Mouse (Mus musculus) thymus, postnatal 25 days (tissue): ENCODE results near the gene Gm9376.
A peak's percentile ranks its signal among the peaks of the same experiment; 100 is the strongest.

Experiments
- DNase-seq: peaks from one replicate; pipeline ENCODE4 v3.0.0; 2022

Gene Gm9376

DNA sequence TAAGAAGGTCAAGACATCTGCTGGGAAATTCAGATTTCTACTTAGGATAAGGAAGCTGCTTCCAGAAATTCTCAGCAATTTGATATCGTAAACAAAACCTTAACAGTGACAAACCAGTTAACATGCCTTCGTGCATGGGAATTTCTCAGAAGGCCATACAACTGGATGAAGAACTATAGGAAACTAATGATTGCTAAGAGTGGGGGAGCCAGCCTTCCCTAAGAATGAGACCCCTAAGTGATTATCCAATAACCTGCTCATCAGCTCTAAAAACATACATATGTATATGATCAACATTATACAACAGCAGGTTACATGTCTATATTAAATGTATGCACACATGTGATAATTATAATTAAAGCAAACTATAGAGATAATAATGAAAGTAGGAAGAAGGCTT is at the start of gene Gm9376:
Gm9376 (plus strand) TSS at position 301 of the 400 bp plus-strand sequence.
- DNase-seq, result no peak

DNA sequence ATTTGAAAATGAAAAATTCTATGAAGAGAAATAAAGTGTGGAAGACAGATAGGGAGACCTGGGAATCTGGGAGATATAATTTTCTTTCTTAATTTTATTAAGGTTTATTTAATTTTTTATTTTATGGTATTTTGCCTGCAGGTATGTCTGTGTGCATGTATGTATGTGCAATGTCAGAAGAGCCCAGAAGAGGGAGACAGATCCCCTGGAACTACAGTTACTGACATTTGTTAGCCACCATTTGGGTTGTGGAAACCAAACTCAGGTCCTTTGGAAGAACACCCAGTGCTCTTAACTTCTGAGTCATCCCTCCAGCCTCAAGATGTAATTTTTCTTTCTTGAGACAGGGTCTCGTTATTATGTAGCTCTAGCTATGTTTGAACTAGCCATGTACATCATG is 45.9 kb upstream of the Gm9376 start:
- no peak for DNase-seq

DNA sequence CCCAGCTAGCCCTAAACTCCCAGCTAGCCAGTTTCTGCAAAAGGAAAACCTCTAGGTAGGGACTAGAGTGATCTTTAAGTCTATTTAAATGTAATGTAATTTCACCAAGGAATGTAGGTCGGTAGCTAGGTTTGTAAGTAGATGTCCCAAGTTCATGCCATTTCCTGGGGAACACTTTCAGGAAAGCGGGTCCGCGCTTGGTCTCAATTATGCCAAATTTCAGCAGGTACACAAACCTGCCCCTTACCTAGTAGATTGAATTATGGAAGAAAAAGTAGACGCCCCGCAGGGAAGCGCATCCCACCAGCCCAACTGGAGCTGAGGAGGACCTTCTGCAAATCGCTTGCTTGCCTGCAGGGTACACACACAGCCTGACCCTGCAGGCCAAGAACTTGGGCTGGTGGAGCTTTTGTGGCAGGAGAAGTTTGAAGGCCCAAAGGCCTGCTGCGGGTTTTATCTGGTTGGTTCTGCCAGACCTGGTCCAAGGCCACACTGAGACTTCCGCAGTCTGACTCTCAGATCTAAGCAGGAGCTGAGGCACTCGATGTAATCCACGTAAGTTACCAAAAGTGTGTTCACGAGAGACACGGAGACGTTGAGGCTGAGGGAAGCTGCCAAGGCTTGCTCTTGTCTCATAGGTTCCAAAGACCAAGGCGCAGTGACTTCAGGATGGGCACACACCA is 41.6 kb upstream of the Gm9376 start:
- DNase-seq, result no peak

DNA sequence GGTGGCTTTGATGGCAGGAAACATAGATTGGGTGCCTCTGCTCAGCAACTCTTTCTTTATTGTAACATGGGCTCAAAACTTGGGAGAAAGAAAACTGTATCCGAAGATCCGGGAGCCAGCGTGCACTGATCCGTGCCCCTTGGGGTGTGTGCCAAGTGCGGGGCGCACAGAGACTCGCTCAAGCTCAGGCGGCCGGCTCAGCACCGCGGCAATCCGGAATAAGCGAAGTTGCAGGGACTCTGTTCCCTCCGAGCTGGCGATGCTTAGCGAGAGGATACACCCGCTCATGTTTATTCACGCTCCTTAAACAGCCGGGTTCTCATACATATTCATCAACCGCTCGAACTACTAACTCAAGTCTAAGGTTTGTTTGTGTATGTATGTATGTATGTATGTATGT is 40.8 kb upstream of the Gm9376 start:
- DNase-seq, result no peak

DNA sequence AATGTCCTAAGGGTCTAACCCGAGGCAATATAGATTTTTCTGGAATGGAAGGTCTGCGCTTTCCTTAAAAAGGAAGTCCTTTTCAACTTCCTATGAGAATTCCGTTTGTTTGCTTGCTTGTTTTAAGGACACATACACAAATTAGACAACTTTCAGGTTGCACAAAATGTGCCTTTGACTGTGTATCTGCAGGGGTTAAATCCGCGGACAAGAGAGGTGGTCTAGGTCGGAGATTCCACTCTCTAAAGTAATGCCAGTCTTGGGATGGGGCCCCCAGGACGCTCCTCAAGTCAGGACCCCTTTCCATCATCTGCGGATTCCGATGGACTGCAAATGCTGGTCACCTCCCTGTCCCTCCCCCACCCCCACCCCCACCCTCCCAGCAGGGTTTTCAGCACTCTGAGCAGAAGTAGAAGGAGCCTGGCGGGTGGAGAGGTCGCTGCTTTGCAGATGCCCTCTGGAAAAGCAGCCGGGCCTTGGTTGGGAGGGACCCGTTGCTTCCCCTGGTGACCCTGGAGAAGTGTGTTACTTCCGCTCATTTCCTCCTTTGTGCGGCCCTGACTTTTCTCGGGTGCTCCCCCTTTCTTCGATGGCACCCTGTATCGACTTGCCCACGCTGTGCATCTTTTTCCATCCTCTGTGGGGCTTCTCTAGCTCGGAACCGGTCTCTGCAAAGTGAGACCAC is 40.1 kb upstream of the Gm9376 start:
- DNase-seq, result no peak

DNA sequence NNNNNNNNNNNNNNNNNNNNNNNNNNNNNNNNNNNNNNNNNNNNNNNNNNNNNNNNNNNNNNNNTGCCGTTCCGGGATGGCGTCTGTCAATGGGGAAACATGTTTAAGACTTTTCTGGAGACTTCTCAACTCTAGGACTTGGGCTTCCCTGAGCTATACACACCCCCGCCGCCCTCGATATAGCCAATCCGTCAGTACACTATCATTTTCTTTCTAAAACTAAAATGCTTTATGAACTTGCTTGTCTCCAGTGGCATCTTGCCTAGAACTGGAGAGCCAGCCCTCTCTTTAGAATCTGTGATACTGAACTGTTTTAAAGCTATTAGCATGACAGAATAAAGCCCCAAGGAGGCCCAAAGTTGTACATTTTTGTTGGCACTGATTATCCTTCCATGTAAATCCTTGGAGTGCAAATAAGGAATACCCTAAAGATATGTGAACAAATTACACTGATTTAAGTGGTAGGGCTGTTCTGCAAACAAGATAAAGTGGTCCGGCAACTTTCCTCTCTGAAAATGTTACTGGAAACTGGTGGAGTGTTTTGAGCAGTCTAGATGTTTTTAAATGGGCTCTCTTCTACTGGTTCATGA is 34.3 kb upstream of the Gm9376 start:
- no peak for DNase-seq

DNA sequence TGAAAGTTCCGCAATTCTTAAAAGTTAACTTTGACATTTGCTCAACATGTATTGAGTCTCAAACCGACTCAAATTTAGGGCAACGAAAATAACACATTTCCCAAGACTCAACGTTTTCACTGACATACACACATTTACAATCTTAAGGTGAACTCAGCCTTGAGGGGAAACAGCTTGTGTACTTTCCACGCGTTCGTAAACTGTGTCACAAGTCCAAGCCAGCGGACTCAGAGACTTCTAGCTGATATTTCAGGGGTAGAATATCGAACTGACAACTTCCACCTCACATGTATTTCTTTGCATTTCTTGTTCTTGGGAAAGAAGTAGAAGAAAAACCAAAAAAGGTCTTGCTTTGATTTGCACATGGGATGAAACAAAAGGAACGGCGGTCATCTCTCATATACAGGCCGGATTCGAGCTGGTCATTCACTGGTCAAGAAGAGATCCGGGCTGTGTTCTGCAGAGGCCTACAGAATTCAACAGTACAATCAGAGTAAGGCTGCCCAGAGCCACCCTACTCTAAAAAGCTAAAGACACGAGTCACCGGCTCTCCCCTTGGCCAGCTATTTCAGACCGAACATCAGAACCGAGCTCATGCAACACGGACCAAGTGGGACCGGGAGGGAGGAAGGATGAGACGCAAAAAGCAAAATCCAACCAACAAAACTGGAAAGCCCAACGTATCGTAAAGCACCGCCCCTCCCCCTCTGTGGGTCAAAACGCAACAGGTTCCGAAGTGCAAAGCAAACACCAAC is 32.8 kb upstream of the Gm9376 start:
- DNase-seq, result no peak

DNA sequence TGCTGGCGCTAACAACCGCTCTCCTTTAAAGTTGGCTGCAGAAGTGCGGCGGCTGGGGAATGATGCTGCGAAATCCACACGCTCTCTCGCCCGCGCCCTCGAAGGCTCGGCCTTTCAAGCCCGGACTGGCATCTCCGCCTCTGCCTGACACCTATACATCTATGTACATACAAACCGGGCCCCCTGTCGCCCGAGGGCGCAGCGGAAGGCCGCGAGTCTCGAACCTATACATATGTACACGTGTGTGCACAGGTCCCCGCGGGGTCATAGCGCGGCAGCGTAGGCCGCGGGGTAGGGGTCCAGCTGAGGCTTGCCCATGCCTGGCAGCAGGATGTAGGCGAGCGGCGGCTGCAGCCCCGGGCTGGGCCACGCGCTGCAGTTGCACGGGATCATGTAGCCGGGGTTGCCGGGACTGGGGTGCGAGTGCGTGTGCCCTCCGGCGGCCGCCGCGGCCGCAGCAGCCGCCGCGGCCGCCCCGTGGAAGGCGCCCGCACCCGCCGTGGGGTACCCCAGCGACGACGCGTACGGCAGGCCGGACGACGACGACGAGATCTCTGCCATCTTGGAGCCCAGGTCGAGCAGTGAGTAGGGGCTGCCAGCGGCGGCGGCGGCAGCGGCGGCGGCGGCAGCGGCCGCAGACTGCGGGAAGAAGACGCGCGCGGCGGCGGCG is 32.1 kb upstream of the Gm9376 start:
- peak; percentile 14 for DNase-seq

DNA sequence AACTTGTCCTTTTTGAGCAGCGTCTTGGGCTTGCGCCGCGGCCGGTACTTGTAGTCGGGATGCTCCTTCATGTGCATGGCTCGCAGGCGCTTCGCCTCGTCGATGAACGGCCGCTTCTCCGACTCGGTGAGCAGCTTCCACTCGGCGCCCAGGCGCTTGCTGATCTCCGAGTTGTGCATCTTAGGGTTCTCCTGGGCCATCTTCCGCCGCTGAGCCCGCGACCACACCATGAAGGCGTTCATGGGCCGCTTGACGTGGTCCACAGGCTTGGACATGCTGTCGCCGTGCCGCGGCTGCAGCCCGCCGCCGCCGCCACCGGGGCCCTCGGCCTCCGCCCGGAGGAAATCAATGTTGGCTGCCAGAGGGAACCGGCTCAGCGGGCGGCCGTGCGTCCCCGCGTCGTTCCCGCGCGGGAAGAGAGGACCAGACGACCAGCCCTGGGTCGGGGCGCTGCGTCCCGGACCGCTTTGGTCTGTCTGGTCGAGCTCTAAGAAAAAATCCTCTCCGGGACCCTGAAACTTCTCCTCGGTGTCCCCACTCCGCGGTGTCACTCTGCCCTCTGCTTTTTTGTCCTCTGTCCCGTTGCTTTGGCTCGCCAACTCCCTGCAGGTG is 31.3 kb upstream of the Gm9376 start:
- peak; percentile 14 for DNase-seq

DNA sequence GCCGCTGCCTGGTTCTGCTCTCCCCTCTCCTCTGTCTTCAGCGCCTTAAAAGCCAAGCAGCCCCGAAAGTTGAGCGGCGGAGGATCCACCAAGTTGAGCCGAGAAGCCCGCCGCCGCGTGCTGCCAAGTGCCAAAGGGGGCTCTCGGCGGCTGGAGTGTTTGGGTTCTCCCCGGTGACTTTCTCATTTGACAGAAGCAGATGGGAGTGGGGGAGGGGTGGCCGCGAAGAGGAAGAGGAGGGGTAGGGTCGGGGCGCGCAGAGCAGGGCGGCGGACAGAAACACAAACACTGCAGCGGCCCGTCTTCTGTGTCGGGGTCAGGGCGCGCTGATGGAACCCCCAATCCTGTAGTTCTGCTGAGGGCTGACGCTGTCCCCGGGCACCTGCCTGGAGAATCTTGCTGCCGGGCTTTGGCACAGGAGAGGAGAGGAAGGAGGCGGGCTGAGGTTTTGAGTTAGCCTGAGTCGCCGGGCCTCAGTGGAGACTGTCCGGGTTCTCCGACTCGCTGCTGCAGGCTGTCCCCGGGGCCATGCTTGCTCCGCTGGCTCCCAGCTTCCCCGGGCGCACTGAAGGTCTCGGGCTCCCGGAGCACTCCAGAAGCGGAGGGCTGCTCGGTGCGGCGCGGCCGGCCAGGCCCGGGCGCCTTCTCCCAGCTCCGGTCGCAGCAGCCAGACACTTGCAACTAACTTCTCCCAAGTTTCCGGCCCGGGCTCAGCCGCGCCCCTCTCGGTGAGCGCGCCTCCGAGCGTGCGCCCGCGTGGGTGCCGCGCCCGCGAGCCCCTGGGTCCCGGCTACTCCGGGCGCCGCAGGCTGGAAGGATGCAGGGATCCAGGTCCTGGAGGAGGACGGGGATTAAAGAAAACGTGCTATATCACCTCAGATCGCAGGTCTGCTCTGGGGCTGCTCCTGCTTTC is 30.5 kb upstream of the Gm9376 start:
- DNase-seq, result peak; percentile 23

DNA sequence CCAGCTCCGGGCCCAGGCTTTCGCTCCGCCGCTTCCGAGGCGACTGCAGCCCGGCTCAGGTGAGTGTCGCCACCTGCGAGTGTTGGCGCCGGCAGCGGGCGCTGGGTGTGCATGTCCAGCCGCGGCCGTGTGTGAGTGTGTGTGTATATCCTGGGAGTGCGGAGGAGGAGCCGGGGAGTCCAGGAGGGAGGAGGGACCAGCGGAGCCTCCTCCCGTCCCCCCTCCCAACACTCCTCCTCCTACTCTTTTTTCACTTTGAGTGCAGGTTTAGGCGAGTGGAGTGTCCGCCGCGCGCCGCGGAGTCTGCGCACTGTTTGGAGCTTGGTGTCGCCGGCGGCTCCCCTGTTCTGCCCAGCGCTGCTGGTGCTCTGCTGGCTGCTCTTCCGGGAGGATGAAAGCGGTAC is 29.9 kb upstream of the Gm9376 start, which contains the start of gene Sox21:
Sox21 (minus strand) TSS at position 145 of the 404 bp plus-strand sequence.
- DNase-seq, result peak; percentile 16

DNA sequence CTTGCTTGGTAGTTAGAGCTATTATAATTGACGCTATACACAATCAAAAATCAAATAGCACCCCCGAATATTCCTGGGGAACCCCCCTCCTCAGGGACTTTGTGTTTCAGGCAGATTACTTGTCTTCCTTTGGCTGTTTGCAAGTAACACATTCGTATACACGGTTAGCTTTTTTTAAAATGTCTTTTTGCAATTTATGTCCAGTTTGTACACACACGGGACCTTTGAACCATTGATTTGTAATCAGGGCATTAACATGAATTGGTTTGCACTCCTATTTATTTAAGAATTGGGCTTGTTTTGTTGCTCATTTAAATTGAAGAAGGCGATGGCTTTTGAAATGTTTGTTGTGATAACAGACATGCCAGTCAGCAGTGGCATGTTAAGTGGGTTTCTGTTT is 29.0 kb upstream of the Gm9376 start:
- DNase-seq, result no peak

DNA sequence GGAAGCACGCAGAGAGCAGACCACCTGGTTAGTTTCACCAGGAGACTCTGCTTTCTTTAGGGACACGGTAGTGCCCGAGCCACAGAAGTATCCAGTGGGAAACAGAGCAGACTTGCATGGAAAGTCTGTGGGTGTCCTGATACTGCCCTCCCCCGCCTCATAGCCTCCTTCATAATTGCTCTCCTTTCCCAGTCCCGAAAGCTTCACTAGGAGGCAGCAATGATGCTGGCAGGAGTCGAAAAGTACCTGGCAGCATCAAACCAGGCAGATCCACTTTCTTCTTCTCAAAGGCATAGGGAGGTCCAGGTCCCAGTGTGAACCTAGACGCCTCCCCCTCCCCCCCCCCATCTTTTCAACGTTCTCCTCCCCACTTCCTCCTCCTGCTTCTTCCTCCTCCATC is 27.4 kb upstream of the Gm9376 start:
- DNase-seq, result no peak

DNA sequence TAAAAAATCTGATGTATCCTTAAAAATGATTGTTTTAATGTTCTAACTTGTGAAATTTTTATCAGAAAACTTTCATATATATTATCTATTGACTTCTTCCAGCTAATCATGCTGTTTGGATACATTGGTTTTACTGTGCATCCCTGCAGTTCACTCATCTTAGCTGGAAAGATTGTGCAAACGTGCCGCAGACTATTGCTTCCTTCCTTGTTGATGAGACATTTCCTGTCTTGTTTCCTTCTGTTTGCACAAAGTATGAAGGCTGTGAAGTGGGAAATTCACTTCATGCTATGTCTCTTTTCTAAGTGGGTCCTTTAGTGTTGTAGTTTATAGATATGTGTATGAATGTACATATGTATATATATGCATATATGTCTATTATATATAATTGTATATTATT is 25.3 kb upstream of the Gm9376 start:
- no peak for DNase-seq

DNA sequence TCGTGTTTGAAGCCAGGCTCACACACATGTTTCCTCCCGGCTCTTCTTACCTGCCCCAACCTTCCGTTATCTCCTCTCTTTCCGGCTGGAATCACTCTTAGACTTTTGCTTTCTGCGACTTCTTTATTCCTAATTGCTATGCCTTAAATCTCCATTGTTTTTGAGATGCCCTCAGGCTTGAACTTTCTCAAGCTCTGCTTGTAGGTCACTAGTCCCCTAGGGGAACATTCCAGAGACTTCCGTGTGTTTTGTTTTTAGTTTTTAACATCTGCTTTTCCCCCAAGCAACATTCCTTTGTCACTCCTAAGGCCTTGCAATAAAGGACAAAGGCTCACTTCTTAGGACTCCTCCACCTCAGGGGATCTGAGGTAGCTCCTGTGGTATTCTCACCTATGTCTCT is 13.4 kb upstream of the Gm9376 start:
- no peak for DNase-seq

DNA sequence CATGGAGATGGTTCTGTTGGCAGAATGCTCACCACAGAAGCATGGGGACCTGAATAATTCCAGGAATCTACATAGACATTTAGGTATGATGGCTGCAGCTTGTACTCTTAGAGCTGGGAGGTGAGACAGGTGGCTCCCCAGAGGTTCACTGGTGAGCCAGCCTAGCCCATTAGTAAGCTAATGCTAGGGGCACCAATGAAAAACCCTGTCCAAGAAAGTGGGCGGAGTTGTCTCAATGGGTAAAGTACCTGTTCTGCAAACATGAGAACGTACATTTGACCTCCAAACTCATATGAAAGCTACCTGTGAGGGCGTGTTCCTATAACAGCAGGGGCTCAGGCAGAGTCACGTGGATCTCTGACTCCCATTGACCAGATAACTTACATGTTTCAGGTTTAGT is 2.1 kb downstream of the Gm9376 start:
- DNase-seq, result no peak

DNA sequence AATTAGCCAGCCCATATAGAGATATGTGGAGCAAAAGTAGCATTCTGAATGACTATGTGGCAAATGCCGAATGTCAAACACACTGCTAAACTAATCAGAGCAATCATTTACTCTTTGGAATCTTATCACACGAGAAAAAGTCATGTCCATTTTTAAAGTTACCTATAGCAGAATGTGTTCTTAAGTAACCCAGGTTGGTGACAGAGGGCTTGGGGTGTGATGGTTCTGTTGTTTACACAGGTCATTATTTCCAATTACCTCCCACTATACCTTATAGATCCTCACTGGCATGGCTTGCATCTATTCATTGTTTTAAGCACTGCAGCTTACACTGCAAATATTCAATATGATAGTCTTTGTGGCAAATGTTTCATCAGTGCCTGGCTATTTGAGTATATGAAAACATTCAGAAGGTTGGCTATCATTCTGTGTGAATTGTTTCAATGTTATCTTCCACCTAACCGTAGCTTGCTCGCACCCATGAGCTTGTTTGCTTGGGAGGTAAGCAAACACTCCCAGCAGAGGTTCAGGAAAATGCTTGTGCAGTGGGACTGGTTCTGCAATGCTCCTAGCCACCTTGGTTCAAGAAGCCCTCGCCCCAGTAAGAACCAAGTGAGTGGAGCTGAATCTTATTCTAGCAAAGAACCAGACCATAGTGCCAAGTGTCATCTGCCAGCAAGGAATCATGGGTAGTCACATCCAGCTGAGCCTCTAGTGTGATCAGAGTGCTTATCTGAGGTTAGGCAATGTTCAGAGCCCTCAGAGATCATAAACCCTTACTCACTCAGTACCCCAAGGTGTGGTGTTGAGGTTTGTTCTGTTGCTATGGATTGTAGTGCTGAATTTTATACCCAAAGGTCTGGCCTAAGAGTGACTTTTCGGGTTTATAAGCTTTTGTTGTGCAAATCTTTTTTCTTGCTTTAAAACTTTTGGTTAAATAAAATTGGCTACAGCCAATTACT is 6.1 kb downstream of the Gm9376 start:
- no peak for DNase-seq

DNA sequence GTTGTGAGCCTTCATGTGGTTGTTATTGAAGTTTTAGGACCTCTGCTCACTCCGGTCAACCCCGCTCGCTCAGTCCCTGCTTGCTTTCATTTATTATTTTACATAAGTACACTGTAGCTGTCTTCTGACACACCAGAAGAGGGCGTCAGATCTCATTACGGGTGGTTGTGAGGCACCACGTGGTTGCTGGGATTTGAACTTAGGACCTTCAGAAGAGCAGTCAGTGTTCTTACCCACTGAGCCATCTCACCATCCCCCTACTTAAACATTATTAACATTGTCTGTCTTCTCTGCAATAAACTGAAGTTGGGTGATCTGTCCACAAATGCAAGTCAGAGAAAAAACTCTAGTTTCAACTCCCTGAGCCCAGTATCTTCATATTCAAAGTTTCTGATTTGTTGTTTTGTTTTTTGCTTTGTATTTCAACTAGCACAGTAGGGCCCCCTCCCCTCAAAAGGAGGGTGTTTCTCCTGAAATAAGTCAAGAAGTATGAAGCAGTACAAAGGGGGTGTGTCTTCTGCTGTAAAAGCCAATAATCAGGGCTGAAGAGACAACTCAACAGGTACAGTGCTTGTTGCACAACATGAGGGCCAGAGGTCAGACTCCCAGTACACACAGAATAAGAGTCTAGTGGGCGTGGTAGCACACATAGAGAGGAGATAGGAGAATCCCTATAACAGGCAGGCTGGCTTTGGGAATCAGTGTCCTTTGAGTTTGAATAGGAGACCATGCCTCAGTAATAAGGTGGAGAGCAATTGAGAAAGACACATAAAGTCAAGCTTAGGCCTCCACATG is 11.1 kb downstream of the Gm9376 start:
- no peak for DNase-seq

DNA sequence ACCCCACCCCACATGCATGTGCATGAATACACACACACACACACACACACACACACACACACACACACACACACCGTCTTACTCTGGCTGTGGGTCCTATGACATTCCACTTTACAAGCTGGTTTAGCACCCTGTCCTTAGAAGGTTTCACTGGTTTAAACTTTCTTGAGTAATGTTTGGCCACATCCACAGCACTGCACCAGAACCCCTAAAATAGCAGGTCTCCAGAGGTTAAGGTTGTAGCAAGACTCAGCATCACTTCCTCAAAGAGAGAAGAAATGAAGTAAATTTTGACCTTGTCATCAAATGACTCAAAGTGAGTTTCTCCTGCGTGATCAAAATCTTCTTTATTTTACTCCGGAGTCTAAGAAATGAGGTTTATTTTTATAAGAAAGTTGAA is 15.5 kb downstream of the Gm9376 start:
- DNase-seq, result no peak
